Mouse (Mus musculus): ENCODE measurements around the gene Nr1i2. TPM values are rescaled to one million over a fixed set of nuclear protein-coding genes. Genes with fewer than 3 reads are reported as not detected.
"Not testable (repeated sequence)": the region's sequence is repeated elsewhere in the genome, so short reads cannot be mapped to it uniquely, and the experiment has no call there.

Gene Nr1i2
- total and polyA plus RNA-seq, 3 experiments = not detected

GRCm38 (mm10) chr16:38222491-38222890 is 72.1 kb downstream of the Nr1i2 start:
- H3K4me3 ChIP-seq (replicated peaks in 1 of 3; ENCODE audit: low read depth in 2 of 3, low read length in 2 of 3, poor library complexity in 1 of 3); H3K27ac ChIP-seq (ENCODE audit: insufficient read depth, low read depth); H3K27me3 ChIP-seq (replicated peaks); dilution Hi-C loops (cut with MboI; ENCODE audit: extremely low pct_ligation_motif_present, extremely low pct_unique_long_range_greater_than_20kb, low sequenced_read_pairs); H3K4me2 ChIP-seq (ENCODE audit: insufficient read depth, low read depth, poor library complexity, severe bottlenecking); DNase-seq (ENCODE audit: extremely low read depth); H3K79me2 ChIP-seq (replicated peaks; ENCODE audit: control insufficient read depth, extremely low read depth, insufficient read depth, poor library complexity, severe bottlenecking); H3K9ac ChIP-seq (ENCODE audit: insufficient read depth, low read depth); H3K9me3 ChIP-seq (replicated peaks; ENCODE audit: low read length): not testable (repeated sequence)
- peak; percentile 77 for TF ChIP-seq ZNF384 (IDR thresholded peaks at IDR 0.05; ENCODE audit: low read depth, low read length)
- Histone ChIP-seq H3K4me1 (ENCODE audit: control insufficient read depth in 1 of 2, insufficient read depth in 2 of 2) (peaks cover 0 to 16% of the 10 kb centered on the region in 2 experiments; a peak in 2 of 4 replicates), H3K36me3 (replicated peaks in 1 of 2; ENCODE audit: control insufficient read depth in 1 of 2, insufficient read depth in 1 of 2, low read length in 1 of 2) (peaks cover 38 to 62% of the 10 kb centered on the region in 2 experiments)
- in situ Hi-C loops (cut with MboI; ENCODE audit: low pct_ligation_motif_present, low pct_unique_long_range_greater_than_20kb, low sequenced_read_pairs) = loop anchor here (25.0 kb wide), 1 partner anchor 535 kb away; no protein-coding TSS in a partner anchor

GRCm38 (mm10) chr16:38205272-38205671 is 89.4 kb downstream of the Nr1i2 start:
- Histone ChIP-seq H3K27me3 (replicated peaks) (no peaks in the 10 kb centered on the region), H3K4me3 (replicated peaks in 1 of 3; ENCODE audit: low read depth in 2 of 3, low read length in 2 of 3, poor library complexity in 1 of 3) (no peak overlapping the region), H3K9me3 (replicated peaks; ENCODE audit: low read length) (no peaks in the 10 kb centered on the region), H3K79me2 (replicated peaks; ENCODE audit: control insufficient read depth, extremely low read depth, insufficient read depth, poor library complexity, severe bottlenecking) (no peaks in the 10 kb centered on the region), H3K4me2 (ENCODE audit: insufficient read depth, low read depth, poor library complexity, severe bottlenecking) (peak overlapping the region; percentile 38; the same call in 1 of the 2 replicates), H3K9ac (ENCODE audit: insufficient read depth, low read depth) (no peak overlapping the region), H3K4me1 (ENCODE audit: control insufficient read depth in 1 of 2, insufficient read depth in 2 of 2) (peaks cover 0 to 7% of the 10 kb centered on the region in 2 experiments; a peak in 2 of 4 replicates), H3K36me3 (replicated peaks in 1 of 2; ENCODE audit: control insufficient read depth in 1 of 2, insufficient read depth in 1 of 2, low read length in 1 of 2) (peaks cover 19 to 60% of the 10 kb centered on the region in 2 experiments), H3K27ac (ENCODE audit: insufficient read depth, low read depth) (no peak overlapping the region)
- in situ Hi-C loops (cut with MboI; ENCODE audit: low pct_ligation_motif_present, low pct_unique_long_range_greater_than_20kb, low sequenced_read_pairs) = loop anchor here (25.0 kb wide), 1 partner anchor 518 kb away; no protein-coding TSS in a partner anchor
- dilution Hi-C loops (cut with MboI; ENCODE audit: extremely low pct_ligation_motif_present, extremely low pct_unique_long_range_greater_than_20kb, low sequenced_read_pairs) = no loop called here
- DNase-seq (ENCODE audit: extremely low read depth) = peak; percentile 21
- peak; percentile 95 for TF ChIP-seq IRF4 (IDR thresholded peaks at IDR 0.05; ENCODE audit: low read depth, low read length)
- peak; percentile 48; the same call in 1 of the 2 replicates for TF ChIP-seq NRF1 (IDR thresholded peaks at IDR 0.05; ENCODE audit: low read depth, low read length)
- TF ChIP-seq MAFK (IDR thresholded peaks at IDR 0.05; ENCODE audit: insufficient replicate concordance, low read length) = 0 out of 2 replicates have a peak, but pooled peaks have one; percentile 18
- peak; percentile 74; the same call in 1 of the 2 replicates for TF ChIP-seq UBTF (IDR thresholded peaks at IDR 0.05; ENCODE audit: low read depth, low read length)
- TF ChIP-seq MXI1 (IDR thresholded peaks at IDR 0.05; ENCODE audit: low read depth, low read length) = peak; percentile 39; the same call in 1 of the 2 replicates
- no peak for TF ChIP-seq USF1 (IDR thresholded peaks at IDR 0.05; ENCODE audit: low read depth, low read length)
- peak; percentile 70; the same call in 1 of the 2 replicates for TF ChIP-seq TCF12 (IDR thresholded peaks at IDR 0.05; ENCODE audit: low read depth, low read length)
- no peak for TF ChIP-seq POLR2A (IDR thresholded peaks at IDR 0.05; ENCODE audit: low read depth, low read length)
- TF ChIP-seq PAX5 (IDR thresholded peaks at IDR 0.05; ENCODE audit: low read length) = no peak
- TF ChIP-seq MEF2A (IDR thresholded peaks at IDR 0.05; ENCODE audit: borderline replicate concordance, low read depth, low read length) = peak; percentile 85
- 0 out of 2 replicates have a peak, but pooled peaks have one; percentile 35 for TF ChIP-seq SIN3A (IDR thresholded peaks at IDR 0.05; ENCODE audit: low read length)
- peak; percentile 99 for TF ChIP-seq CHD1 (IDR thresholded peaks at IDR 0.05; ENCODE audit: low read depth, low read length)
- TF ChIP-seq EP300 (IDR thresholded peaks at IDR 0.05; ENCODE audit: low read length) = peak; percentile 72
- TF ChIP-seq KAT2A (IDR thresholded peaks at IDR 0.05; ENCODE audit: insufficient replicate concordance, low read length) = no peak
- peak; percentile 61 for TF ChIP-seq ETS1 (conservative IDR thresholded peaks at IDR 0.05; ENCODE audit: low read depth, low read length)
- TF ChIP-seq ELF1 (IDR thresholded peaks at IDR 0.05; ENCODE audit: low read depth, low read length) = 0 out of 2 replicates have a peak, but pooled peaks have one; percentile 40
- no peak for TF ChIP-seq ZMIZ1 (IDR thresholded peaks at IDR 0.05; ENCODE audit: low read depth, low read length)
- peak; percentile 63 for TF ChIP-seq BHLHE40 (IDR thresholded peaks at IDR 0.05; ENCODE audit: low read depth, low read length)
- peak; percentile 11; the same call in 1 of the 2 replicates for TF ChIP-seq MAZ (IDR thresholded peaks at IDR 0.05; ENCODE audit: low read depth, low read length)
- peak; percentile 48 for TF ChIP-seq HCFC1 (IDR thresholded peaks at IDR 0.05; ENCODE audit: low read depth, low read length)
- TF ChIP-seq SMC3 (IDR thresholded peaks at IDR 0.05; ENCODE audit: low read depth, low read length) = 0 out of 2 replicates have a peak, but pooled peaks have one; percentile 7
- TF ChIP-seq MAX (IDR thresholded peaks at IDR 0.05; ENCODE audit: low read length) = 0 out of 2 replicates have a peak, but pooled peaks have one; percentile 13
- TF ChIP-seq CTCF (conservative IDR thresholded peaks at IDR 0.05 in 1 of 2, IDR thresholded peaks at IDR 0.05 in 1 of 2; ENCODE audit: low read depth in 2 of 2, low read length in 2 of 2) = peak in 1 of 2 experiments; percentile 25; a peak in 1 of 4 replicates

Measured in CH12.LX (cell line).